Mouse (Mus musculus) spleen, adult 2 months (tissue): ENCODE measurements around the gene Cngb1.

Experiments
- CTCF ChIP-seq: fragments of 200-500 bp; IDR thresholded peaks from 2 replicates; pipeline ENCODE4 v1.5.1; 2011; ENCODE audit warnings: mild to moderate bottlenecking, inconsistent platforms; ENCODE audit not compliant: insufficient read depth, insufficient read length, insufficient replicate concordance; ENCODE audit errors: extremely low read depth
- POLR2A ChIP-seq: fragments of 200-500 bp; IDR thresholded peaks from 2 replicates; pipeline ENCODE4 v1.6.1; 2011; ENCODE audit warnings: low read depth, low read length, inconsistent platforms

DNA sequence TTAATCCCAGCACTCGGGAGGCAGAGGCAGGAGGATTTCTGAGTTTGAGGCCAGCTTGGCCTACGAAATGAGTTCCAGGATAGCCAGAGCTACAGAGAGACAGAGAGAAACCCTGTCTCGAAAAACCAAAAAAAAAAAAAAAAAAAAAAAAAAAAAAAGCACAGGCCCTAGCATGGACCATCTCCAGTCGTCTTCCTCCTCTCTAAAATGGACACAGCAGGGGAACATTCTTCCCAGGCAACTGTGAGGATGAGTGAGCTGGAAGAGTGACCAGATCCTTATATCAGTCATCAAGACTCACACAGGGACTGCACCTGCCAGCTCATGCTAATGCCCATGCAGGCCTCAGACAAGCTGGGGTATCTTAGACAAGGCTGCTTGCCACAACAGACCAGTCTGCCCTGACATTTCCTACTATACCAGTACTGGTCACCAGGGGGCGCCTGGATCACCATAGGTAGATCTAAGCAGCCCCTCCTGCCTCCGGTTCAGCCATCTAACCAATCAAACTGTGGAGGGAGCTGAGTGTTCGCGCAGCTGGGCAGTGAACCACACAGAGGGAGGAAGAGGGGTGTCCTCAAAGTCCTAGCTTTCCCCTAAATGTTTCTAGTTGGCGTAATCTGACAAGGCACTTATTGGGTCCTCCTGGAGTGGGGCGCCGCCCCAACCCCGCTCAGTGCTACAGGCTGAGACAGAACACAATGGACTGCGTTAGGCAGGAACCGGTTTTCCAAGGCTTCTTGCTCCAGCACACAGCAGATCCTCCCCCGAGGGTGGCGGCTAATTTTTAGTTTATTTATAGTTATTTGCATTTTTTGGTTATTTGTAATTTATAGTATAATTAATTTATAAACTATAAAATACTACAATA, 51.6 kb downstream of the Cngb1 start:
- no peak for TF ChIP-seq POLR2A
- peak; percentile 80; the same call in 1 of the 2 replicates for TF ChIP-seq CTCF
